Mouse (Mus musculus) E14TG2a.4 (cell line): ENCODE data around the gene Mogs.

Experiments used
- H3K27me3 ChIP-seq: 2 replicates; pipeline ENCODE4 v1.6.1; 2014; ENCODE audit warnings: low read length, control low read depth; ENCODE audit not compliant: insufficient read depth
- H3K36me3 ChIP-seq: 2 replicates; pipeline ENCODE4 v1.6.1; 2014; ENCODE audit warnings: low read length, control low read depth; ENCODE audit not compliant: insufficient read depth
- H3K4me1 ChIP-seq: replicated peaks from 2 replicates; pipeline ENCODE4 v1.6.1; 2014; ENCODE audit warnings: low read depth, low read length, control low read depth
- H3K4me3 ChIP-seq: replicated peaks from 2 replicates; pipeline ENCODE4 v1.5.1; 2014; ENCODE audit warnings: mild to moderate bottlenecking, low read length
- H3K9me3 ChIP-seq: 2 replicates; pipeline ENCODE4 v1.6.1; 2014; ENCODE audit warnings: low read length, control low read depth
- CTCF ChIP-seq: conservative IDR thresholded peaks from 2 replicates; pipeline ENCODE4 v1.5.1; 2014; ENCODE audit warnings: low read length
- NANOG ChIP-seq: IDR thresholded peaks from 2 replicates; pipeline ENCODE4 v1.6.1; 2014; ENCODE audit warnings: borderline replicate concordance, low read length, mixed read lengths
- POU5F1 ChIP-seq: IDR thresholded peaks from 2 replicates; pipeline ENCODE4 v1.6.1; 2014; ENCODE audit warnings: low read length, borderline replicate concordance

The Mogs gene

DNA sequence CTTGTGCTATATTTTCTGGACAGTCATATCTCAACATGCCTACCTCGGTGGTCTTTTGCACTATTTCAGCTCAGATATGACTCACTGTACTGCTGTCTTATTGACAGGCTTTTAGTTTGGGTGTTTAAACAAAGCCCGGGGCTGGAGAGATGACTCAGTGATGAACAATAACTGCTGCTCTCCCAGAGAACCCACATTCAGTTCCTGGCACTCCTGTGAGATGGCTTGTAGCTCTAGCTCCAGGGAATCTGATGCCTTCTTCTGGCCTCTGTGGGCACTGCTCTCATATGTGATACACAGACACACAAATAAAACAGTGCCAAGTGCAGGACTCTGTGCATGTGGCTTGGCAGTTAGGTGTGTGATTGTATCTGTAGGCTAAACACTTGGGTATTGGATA, 29.9 kb downstream of the Mogs start:
- Histone ChIP-seq H3K4me3 (no peak overlapping the region), H3K36me3 (peaks cover 6% of the 10 kb centered on the region), H3K27me3 (peaks cover 54% of the 10 kb centered on the region), H3K9me3 (peaks cover 5% of the 10 kb centered on the region; the same call in 1 of the 2 replicates), H3K4me1 (peaks cover 51% of the 10 kb centered on the region)
- no peak for TF ChIP-seq CTCF
- TF ChIP-seq NANOG, result no peak
- TF ChIP-seq POU5F1, result no peak

- TF ChIP-seq NANOG (no peak), CTCF (no peak), POU5F1 (no peak)
- Histone ChIP-seq H3K27me3 (peaks cover 53% of the 10 kb centered on the region), H3K4me1 (peaks cover 57% of the 10 kb centered on the region), H3K9me3 (peaks cover 5% of the 10 kb centered on the region; the same call in 1 of the 2 replicates), H3K4me3 (peak overlapping the region; percentile 26; the same call in 1 of the 2 replicates), H3K36me3 (peaks cover 6% of the 10 kb centered on the region)
Measured at GRCm38 (mm10) chr6:83145805-83146204, 30.5 kb downstream of the Mogs start.

DNA sequence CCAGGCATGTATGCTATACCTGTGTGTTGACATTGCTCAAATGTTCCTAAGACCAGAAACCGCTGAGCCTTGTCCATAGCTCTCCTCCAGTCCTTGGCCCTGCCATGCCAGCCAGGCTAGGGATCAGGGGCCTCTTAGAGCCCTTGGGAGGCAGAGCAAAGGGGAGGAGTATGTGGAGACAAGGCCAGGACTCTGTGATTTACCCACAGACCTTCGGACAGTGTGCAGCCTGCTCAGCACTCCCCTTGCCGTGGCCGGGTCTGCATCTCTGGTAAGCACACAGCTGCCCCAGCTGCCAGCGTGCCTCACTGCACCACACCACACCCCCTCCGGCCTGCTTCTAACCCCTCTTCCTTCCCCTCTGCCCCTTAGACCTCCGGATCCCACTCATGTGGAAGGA, 32.0 kb downstream of the Mogs start:
- TF ChIP-seq CTCF (no peak), POU5F1 (no peak), NANOG (no peak)
- Histone ChIP-seq H3K4me1 (peaks cover 69% of the 10 kb centered on the region), H3K27me3 (peaks cover 49% of the 10 kb centered on the region), H3K9me3 (no peaks in the 10 kb centered on the region), H3K36me3 (peaks cover 6% of the 10 kb centered on the region), H3K4me3 (0 out of 2 replicates have a peak overlapping the region, but pooled peaks have one; percentile 1)

DNA sequence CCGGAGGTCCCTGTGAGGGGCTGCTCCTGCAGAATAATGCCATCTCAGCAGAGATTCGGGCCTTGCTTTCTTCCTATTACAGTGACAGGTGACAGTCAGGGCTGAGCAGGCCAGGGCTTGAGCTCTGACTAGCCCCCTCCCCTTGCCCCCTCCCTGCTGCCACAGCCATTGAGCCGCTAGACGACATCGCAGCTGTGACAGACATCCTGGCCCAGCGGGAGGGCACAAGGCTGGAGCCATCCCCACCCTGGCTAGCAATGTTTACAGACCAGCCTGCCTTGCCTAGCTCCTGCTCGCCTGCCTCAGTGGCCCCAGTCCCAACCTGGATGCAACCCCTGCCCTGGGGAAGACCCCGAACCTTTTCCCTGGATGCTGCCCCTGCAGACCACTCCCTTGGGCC, 36.4 kb downstream of the Mogs start:
- no peaks in the 10 kb centered on the region for H3K9me3 ChIP-seq
- TF ChIP-seq CTCF (no peak), NANOG (no peak), POU5F1 (no peak)
- H3K4me3 ChIP-seq, result no peak overlapping the region
- peaks cover 65% of the 10 kb centered on the region for H3K27me3 ChIP-seq
- peaks cover 6% of the 10 kb centered on the region for H3K36me3 ChIP-seq
- H3K4me1 ChIP-seq, result peaks cover 58% of the 10 kb centered on the region

- H3K27me3 ChIP-seq, result peaks cover 63% of the 10 kb centered on the region
- no peaks in the 10 kb centered on the region for H3K9me3 ChIP-seq
- H3K36me3 ChIP-seq, result peaks cover 6% of the 10 kb centered on the region
- H3K4me1 ChIP-seq, result peaks cover 46% of the 10 kb centered on the region
- no peak for TF ChIP-seq POU5F1
- TF ChIP-seq CTCF, result no peak
- no peak for TF ChIP-seq NANOG
- H3K4me3 ChIP-seq, result no peak overlapping the region
Measured at GRCm38 (mm10) chr6:83153038-83153437, 37.7 kb downstream of the Mogs start.

GRCm38 (mm10) chr6:83153485-83153884, 38.2 kb downstream of the Mogs start:
- Histone ChIP-seq H3K9me3 (no peaks in the 10 kb centered on the region), H3K4me1 (peaks cover 46% of the 10 kb centered on the region), H3K4me3 (no peak overlapping the region), H3K36me3 (peaks cover 6% of the 10 kb centered on the region), H3K27me3 (peaks cover 61% of the 10 kb centered on the region)
- no peak for TF ChIP-seq POU5F1
- no peak for TF ChIP-seq NANOG
- TF ChIP-seq CTCF, result no peak

DNA sequence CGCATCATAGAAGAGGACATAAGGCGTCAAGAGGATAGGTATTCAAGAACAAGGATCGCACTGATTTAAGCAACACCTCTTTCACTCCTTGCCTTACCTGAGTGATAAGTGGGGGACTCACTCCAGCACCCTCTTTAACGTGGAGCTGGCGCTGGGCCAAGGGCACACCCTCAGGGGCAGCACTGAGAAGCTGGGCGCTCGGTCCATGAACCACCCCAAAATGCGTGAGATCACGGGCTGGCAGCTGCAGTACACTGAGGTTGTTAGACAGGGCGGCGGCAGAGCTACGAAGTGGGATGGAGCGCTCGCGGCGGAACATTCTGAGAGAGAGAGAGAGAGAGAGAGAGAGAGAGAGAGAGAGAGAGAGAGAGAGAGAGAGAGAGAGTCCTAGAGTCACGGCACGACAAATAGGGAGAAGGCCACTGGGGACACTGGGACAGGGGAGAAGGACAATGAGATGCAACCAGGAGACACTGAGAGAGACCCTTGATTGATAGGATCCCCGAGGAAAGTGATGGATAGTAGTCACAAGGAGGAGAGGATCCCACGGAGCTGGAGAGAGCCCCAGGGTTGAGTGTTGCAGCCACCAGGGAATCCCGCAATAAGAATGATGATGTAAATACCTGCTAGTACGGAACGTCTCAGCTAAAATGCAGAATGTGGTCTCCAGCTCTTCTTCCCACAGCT, 40.4 kb downstream of the Mogs start:
- Histone ChIP-seq H3K4me1 (peaks cover 39% of the 10 kb centered on the region), H3K9me3 (no peaks in the 10 kb centered on the region), H3K36me3 (no peaks in the 10 kb centered on the region; the same call in none of the 2 replicates), H3K27me3 (peaks cover 74% of the 10 kb centered on the region), H3K4me3 (peak overlapping the region; percentile 72)
- TF ChIP-seq POU5F1 (no peak), CTCF (no peak), NANOG (no peak)

GRCm38 (mm10) chr6:83156259-83156684, 41.0 kb downstream of the Mogs start, which contains the start of the genes Wdr54 and 1700003E16Rik:
TSS of gene Wdr54 (minus strand) at chr6:83156397.
TSS of gene 1700003E16Rik (plus strand) at chr6:83156404.
- peaks cover 38% of the 10 kb centered on the region for H3K4me1 ChIP-seq
- H3K4me3 ChIP-seq, result peak within 1 kb of the TSS; percentile 72
- no peaks in the 10 kb centered on the region for H3K9me3 ChIP-seq
- peaks cover 79% of the 10 kb centered on the region for H3K27me3 ChIP-seq
- H3K36me3 ChIP-seq, result no peaks in the 10 kb centered on the region; the same call in none of the 2 replicates
- TF ChIP-seq CTCF, result no peak
- no peak for TF ChIP-seq POU5F1
- TF ChIP-seq NANOG, result no peak
